Mouse (Mus musculus) spleen, adult 2 months (tissue): ENCODE results near the gene Olfr1295. TPM values are rescaled to one million over a fixed set of nuclear protein-coding genes. Genes with fewer than 3 reads are reported as not detected.

Source experiments
- DNase-seq, 2 experiments: peaks; one replicate each; pipeline versions ENCODE4 v3.0.0 to v3.0.0-alpha.2; 2012 to 2021; ENCODE audit warnings: low spot score in 2 of 2, low read depth in 1 of 2
- H3K27ac ChIP-seq: fragments of 200-500 bp; 2 replicates; pipeline ENCODE4 v1.5.1; 2012; ENCODE audit warnings: low read length, inconsistent platforms; ENCODE audit not compliant: insufficient read depth
- H3K27me3 ChIP-seq: fragments of 200-500 bp; 2 replicates; pipeline ENCODE4 v1.6.1; 2012; ENCODE audit warnings: mild to moderate bottlenecking, moderate library complexity, low read length, inconsistent platforms; ENCODE audit not compliant: control insufficient read depth, insufficient read depth
- H3K36me3 ChIP-seq: fragments of 200-500 bp; 2 replicates; pipeline ENCODE4 v1.6.1; 2012; ENCODE audit warnings: mild to moderate bottlenecking, low read length, inconsistent platforms; ENCODE audit not compliant: control insufficient read depth, insufficient read depth
- H3K4me1 ChIP-seq: fragments of 200-500 bp; 2 replicates; pipeline ENCODE4 v1.6.1; 2011; ENCODE audit warnings: inconsistent platforms; ENCODE audit not compliant: control insufficient read depth, insufficient read depth, insufficient read length
- H3K4me3 ChIP-seq: fragments of 200-500 bp; 2 replicates; pipeline ENCODE4 v1.5.1; 2011; ENCODE audit warnings: mild to moderate bottlenecking, inconsistent platforms; ENCODE audit not compliant: insufficient read depth, insufficient read length; ENCODE audit errors: extremely low read depth
- CTCF ChIP-seq: fragments of 200-500 bp; IDR thresholded peaks from 2 replicates; pipeline ENCODE4 v1.5.1; 2011; ENCODE audit warnings: mild to moderate bottlenecking, inconsistent platforms; ENCODE audit not compliant: insufficient read depth, insufficient read length, insufficient replicate concordance; ENCODE audit errors: extremely low read depth
- POLR2A ChIP-seq: fragments of 200-500 bp; IDR thresholded peaks from 2 replicates; pipeline ENCODE4 v1.6.1; 2011; ENCODE audit warnings: low read depth, low read length, inconsistent platforms
- WGBS: fragments of 180-500 bp; shearing (Covaris S2); methylation state at CpG from one replicate; pipeline ENCODE4 v1.1.7; 2018; 5-methylcytosine and 5-hydroxymethylcytosine counted together
- polyA plus RNA-seq: library from polyadenylated mRNA; depleted of rRNA; stranded (reverse); fragments of >200 nt; gene quantifications from 2 replicates; pipeline ENCODE4 v1.2.3, GENCODE M21; 2012; rRNA removed

Gene Olfr1295
- polyA plus RNA-seq = not detected in 2 replicates

GRCm38 (mm10) chr2:111569581-111569980 lies at the start of gene Olfr1295:
TSS of gene Olfr1295 (minus strand) at chr2:111569681.
- no peak for DNase-seq
- no peak within 1 kb of the TSS for H3K4me3 ChIP-seq
- no peaks in the 10 kb centered on the region for H3K36me3 ChIP-seq
- no peaks in the 10 kb centered on the region for H3K4me1 ChIP-seq
- no peak for TF ChIP-seq CTCF
- TF ChIP-seq POLR2A = no peak
- H3K27ac ChIP-seq = no peak within 1 kb of the TSS
- no peaks in the 10 kb centered on the region for H3K27me3 ChIP-seq

- Histone ChIP-seq H3K4me1 (no peaks in the 10 kb centered on the region), H3K27ac (no peak within 1 kb of the TSS), H3K4me3 (no peak within 1 kb of the TSS), H3K27me3 (no peaks in the 10 kb centered on the region), H3K36me3 (no peaks in the 10 kb centered on the region)
- TF ChIP-seq CTCF (no peak), POLR2A (no peak)
- WGBS = 39% methylated on average over 1 of the region's 1 CpGs
- DNase-seq = no peak
These were observed 29.3 kb downstream of the Olfr1295 start, which contains the start of gene Olfr1294 for GRCm38 (mm10) chr2:111540191-111540590. TSS of gene Olfr1294 (minus strand) at chr2:111540291.

- no peaks in the 10 kb centered on the region for H3K36me3 ChIP-seq
- TF ChIP-seq POLR2A = no peak
- no peak for TF ChIP-seq CTCF
- 90% methylated on average over 1 of the region's 1 CpGs for WGBS
These were observed 44.6 kb downstream of the Olfr1295 start, which contains the start of gene Olfr1293-ps for GRCm38 (mm10) chr2:111524903-111525302. TSS of gene Olfr1293-ps (plus strand) at chr2:111525203.

GRCm38 (mm10) chr2:111517451-111517850 lies 52.0 kb downstream of the Olfr1295 start:
- Histone ChIP-seq H3K27ac (no peak overlapping the region), H3K36me3 (no peaks in the 10 kb centered on the region), H3K4me1 (no peaks in the 10 kb centered on the region), H3K27me3 (no peaks in the 10 kb centered on the region), H3K4me3 (no peak overlapping the region)
- no peak for DNase-seq
- TF ChIP-seq POLR2A (no peak), CTCF (no peak)
- 90% methylated on average over 10 of the region's 10 CpGs for WGBS

More at GRCm38 (mm10) chr2:111524903-111525302, 44.6 kb downstream of the Olfr1295 start, which contains the start of gene Olfr1293-ps:
- DNase-seq = no peak
- no peak within 1 kb of the TSS for H3K4me3 ChIP-seq
- H3K27me3 ChIP-seq = no peaks in the 10 kb centered on the region
- no peak within 1 kb of the TSS for H3K27ac ChIP-seq
- no peaks in the 10 kb centered on the region for H3K4me1 ChIP-seq

Other genes with a start within 250 kb of the Olfr1295 start
- gene Olfr1281, start 243.2 kb downstream of the Olfr1295 start, polyA plus RNA-seq = not detected in 2 replicates
- not detected in 2 replicates for gene Olfr1282, start 233.6 kb downstream of the Olfr1295 start, polyA plus RNA-seq
- not detected in 2 replicates for gene Olfr1283, start 202.9 kb downstream of the Olfr1295 start, polyA plus RNA-seq
- gene Olfr1284, start 194.2 kb downstream of the Olfr1295 start, polyA plus RNA-seq = not detected in 2 replicates
- not detected in 2 replicates for gene Olfr1286, start 146.6 kb downstream of the Olfr1295 start, polyA plus RNA-seq
- gene Olfr1287, start 120.5 kb downstream of the Olfr1295 start, polyA plus RNA-seq = not detected in 2 replicates
- gene Olfr1288, start 95.6 kb downstream of the Olfr1295 start, polyA plus RNA-seq = not detected in 2 replicates
- gene Olfr1289, start 88.9 kb downstream of the Olfr1295 start, polyA plus RNA-seq = not detected in 2 replicates
- not detected in 2 replicates for gene Olfr1290, start 75.9 kb downstream of the Olfr1295 start, polyA plus RNA-seq
- gene Olfr1291-ps1, start 72.5 kb downstream of the Olfr1295 start, polyA plus RNA-seq = not detected in 2 replicates
- gene Olfr1293-ps, start 44.5 kb downstream of the Olfr1295 start, polyA plus RNA-seq = not detected in 2 replicates
- not detected in 2 replicates for gene Olfr1294, start 29.4 kb downstream of the Olfr1295 start, polyA plus RNA-seq
- gene Olfr1297, start 56.8 kb upstream of the Olfr1295 start, polyA plus RNA-seq = not detected in 2 replicates
- gene Olfr1298, start 79.5 kb upstream of the Olfr1295 start, polyA plus RNA-seq = not detected in 2 replicates
- not detected in 2 replicates for gene Olfr1299, start 91.7 kb upstream of the Olfr1295 start, polyA plus RNA-seq
- not detected in 2 replicates for gene Olfr1301, start 181.3 kb upstream of the Olfr1295 start, polyA plus RNA-seq
- gene Olfr1302, start 207.7 kb upstream of the Olfr1295 start, polyA plus RNA-seq = not detected in 2 replicates